Mouse (Mus musculus) layer of hippocampus, adult 18-20 months (tissue): ENCODE results near the gene Rab9. TPM values are rescaled to one million over a fixed set of nuclear protein-coding genes. Genes with fewer than 3 reads are reported as not detected.
"Not testable (repeated sequence)": the region's sequence is repeated elsewhere in the genome, so short reads cannot be mapped to it uniquely, and the experiment has no call there.

Source experiments
- DNase-seq, 2 experiments: peaks; one replicate each; pipeline ENCODE4 v3.0.0; 2022; ENCODE audit warnings: low spot score in 2 of 2
- long read RNA-seq: library from polyadenylated mRNA; stranded (forward); transcript quantifications from one replicate; pipeline ENCODE4 v2.0.0, GENCODE M21; 2021
- total RNA-seq, 2 experiments: library from RNA; stranded (reverse); gene quantifications; 2 replicates each; pipeline ENCODE4 v1.2.3; 2021

The Rab9 gene
- total RNA-seq = 10 to 100 TPM; 36.5 to 39.0 TPM
- long read RNA-seq, transcript Rab9-202 (3 exons, 1,447 nt) = major isoform, 23 of 24 reads
- long read RNA-seq, partial matches to known transcripts = 0 of 24 reads
- long read RNA-seq, other reads (novel, unspliced or antisense) = 1 of 24 reads

DNA sequence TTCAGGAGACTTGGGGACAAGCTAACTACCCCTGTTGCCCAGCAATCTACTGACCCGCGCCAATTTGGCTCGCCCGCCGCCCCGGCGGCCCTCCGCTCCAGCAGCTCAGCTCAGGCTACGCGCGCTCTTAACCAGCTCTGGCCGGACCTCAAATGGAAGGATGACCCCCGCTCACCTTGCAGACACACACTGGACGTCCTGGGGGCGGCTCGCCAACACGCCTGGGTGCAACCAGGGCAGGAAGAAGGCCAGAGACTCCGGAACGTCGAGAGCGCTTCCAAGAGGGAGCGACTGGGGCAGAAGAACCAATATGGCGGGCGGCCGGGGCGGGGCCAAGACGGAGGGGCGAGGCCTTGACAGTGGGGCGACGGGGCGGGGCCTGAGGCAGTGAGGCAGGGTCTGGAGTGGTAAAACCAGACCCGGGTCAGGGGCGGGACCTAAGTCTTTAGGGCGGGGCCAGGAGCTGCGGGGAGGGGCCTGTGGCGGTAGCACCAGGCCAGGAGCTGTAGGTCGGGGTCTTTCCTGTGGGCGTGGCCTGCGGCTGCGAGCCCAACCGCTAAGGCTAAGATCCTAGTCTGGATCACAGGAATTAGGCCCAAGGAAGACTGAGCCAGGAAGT, at the start of gene Rab9:
TSS of gene Rab9 (minus strand) at position 503 of the 619 bp plus-strand sequence.
- DNase-seq = peak; percentile 78 to 86

DNA sequence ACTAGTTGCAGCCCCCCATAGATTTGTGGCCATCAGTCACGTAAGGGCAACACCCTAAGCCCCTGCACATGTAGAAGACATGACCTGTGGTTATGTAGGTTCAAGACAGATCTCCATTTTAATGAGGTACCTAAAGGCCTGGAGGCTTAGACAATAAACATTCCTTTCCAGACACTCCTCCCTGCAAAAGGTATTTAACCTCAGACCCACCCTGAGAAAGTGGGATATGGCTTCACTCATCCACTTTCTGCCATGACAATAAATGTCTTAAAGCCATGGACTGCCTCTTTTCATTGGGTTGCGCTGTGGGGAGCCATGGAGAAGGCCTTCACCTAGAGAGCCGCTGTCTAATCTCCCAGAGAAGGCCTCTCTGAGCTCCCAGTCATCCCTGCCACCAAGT, 48.5 kb upstream of the Rab9 start:
- no peak for DNase-seq

DNA sequence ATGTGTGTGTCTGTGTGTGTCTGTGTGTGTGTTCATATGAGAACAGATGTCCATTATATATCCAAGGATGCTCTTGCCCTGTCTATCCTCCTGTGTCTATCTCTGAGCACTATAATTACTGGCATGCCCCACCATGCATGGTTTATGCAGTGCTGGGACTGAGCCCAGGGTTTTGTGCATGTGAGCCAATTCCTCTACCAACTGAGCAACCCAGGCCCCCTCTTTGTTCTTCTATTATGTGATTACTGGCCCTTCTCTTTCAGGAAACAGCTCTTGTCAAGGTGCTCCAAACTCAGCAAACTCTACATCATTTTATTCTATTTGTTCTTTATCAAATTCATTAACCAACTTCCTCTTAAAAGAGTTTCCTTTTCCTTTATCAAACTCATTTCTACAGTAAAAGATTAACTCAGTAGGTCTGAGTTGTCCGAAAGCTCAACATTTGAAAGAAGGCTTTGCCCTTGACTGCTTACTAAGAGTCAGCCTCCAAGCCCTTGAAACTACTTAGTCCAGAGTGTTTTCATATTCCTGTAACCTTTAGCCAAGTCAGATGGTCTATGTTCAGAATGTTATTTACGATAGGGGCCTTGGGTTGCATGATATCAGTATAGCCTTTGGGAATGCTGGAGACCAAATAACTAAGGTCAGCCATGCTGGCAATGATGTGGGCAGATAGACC, 46.1 kb upstream of the Rab9 start:
- no peak for DNase-seq

DNA sequence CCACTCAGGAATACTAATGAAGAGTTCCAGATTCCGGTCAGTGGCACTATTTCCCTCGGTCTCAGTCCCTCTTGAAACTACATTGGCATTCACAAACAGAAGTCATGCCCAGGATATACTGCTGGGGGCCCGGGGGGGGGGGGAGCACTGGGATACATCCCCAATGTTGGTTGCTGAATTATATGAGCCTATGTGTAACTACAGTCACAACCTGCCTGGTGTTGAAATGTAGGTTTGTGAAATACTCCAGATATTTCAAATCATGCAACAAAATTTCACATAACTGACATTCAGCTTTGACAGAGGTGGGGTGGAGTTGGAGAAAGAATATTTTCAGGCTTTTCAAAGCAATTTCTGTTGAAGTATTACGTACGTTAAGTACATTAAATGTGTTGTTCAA, 41.1 kb upstream of the Rab9 start:
- no peak for DNase-seq

- no peak for DNase-seq
These were observed 38.7 kb upstream of the Rab9 start, which contains the start of gene Tceanc for GRCm38 (mm10) chrX:166518345-166518744. Gene Tceanc (minus strand): TSS chrX:166518567.

GRCm38 (mm10) chrX:166516631-166517030, 37.0 kb upstream of the Rab9 start:
- DNase-seq = no peak

GRCm38 (mm10) chrX:166515923-166516322, 36.3 kb upstream of the Rab9 start:
- no peak for DNase-seq

GRCm38 (mm10) chrX:166514035-166514434, 34.4 kb upstream of the Rab9 start:
- DNase-seq = not testable (repeated sequence)

- peak in 1 of 2 experiments; percentile 49 for DNase-seq
These were observed 32.4 kb upstream of the Rab9 start for GRCm38 (mm10) chrX:166512071-166512470.

- DNase-seq = no peak
These were observed 31.4 kb upstream of the Rab9 start for GRCm38 (mm10) chrX:166511107-166511506.

DNA sequence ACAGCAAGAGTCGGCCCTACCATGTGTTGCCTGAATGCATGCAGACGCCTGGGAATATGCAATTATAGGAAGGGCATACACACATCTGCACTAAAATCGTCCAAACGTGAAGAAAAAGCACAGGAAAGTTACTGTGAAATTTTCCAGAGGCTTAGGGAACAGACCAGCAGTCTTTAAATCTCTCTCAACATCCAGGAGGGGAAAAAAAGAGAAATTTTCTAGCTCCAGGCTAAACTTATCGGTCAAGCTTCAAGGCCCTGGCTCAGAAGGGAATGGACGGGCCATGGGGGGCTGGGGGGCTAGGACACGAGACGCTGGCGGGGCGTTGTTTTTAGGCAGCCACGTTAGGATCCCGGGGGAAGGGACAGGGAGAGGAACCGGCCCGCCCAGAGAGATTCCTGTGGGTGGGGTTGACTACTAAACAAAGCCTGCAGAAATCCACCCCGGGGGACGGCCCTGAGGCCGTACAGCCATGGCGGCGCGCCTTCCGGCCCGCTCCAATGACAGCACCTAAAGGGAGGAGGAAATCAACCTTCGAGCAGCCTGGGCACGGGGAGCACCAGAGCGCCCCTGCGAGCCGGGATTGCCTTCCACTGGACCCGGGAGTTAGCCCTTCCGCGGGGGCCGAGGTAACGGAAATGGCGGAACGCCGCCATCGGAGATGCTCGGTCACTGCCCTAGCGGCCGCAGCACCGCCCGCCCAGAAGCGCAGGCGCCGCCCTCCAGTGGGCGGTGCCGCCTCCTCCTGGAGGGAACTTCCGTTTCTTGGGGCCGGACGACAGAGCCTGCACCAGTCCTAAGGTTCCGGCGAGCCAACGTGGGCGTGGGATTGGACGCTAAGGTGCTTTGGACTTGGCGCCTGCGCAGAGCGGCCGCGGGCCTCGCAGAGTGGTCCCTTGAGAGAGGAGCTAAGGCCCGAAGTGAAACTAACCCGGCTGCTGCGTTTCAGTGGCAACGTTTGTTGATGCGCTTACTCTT, 30.4 kb upstream of the Rab9 start:
- peak; percentile 84 to 90 for DNase-seq

DNA sequence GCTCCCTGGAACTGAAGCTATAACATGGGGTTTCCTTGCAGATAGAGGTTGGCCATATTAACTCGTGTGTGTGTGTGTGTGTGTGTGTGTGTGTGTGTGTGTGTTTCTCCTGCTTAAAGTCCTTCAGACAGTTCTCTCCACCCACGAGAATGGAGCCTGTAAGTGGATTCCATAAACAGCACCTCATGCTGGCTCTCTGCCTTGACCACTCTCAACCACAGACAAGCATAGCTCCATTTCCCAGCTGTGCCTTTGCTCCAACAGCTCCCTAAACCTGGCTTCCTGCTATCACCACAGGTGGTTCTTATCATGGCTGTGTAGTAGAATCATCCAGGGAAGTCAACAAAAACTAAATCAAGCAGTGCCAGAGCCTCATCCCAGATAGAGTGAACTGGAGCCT, 24.8 kb upstream of the Rab9 start:
- DNase-seq = no peak

- DNase-seq = no peak
These were observed 20.0 kb upstream of the Rab9 start for GRCm38 (mm10) chrX:166499496-166500190.

DNA sequence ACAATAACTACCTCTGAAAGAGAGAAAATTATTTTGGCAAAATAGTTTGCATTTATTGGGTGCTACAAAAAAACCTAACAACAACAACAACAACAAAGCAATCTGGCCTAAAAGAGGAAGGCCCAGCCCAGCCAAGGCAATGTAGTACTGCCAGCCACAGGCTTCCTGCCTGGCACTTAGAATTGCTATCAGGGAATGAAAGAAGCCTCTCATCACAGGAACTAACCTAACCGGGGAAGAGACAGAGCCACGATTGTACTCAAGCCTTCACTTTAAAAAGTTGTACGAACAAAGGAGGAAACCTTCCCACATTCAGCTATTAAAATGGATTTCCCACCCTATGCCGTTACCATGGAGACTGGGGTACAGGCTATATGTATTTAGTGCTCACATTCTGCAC, 18.1 kb upstream of the Rab9 start:
- DNase-seq = no peak

- DNase-seq = no peak
These were observed 15.4 kb upstream of the Rab9 start for GRCm38 (mm10) chrX:166495052-166495451.

GRCm38 (mm10) chrX:166478631-166479364, 869 bp downstream of the Rab9 start:
- DNase-seq = peak in 1 of 2 experiments; percentile 27

GRCm38 (mm10) chrX:166477393-166477792, 2.3 kb downstream of the Rab9 start:
- no peak for DNase-seq

DNA sequence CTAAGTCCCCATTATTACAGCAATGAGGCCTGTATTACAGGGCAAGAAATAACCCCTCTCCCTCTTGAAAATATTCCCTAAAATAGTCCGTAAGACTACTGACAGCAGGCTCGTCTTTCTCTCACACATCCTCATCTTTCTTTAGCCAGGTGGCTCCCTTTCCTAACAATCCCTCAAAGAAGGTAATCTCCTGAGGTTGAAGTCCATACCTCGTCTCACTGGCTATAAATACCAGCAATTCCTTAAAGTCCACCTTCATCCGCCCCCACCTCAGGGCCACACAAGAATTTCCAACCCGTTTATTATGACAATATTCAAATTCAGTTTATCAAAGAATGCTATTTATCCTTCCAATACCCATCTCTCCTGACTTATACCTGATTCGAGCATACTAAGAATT, 7.1 kb downstream of the Rab9 start:
- DNase-seq = no peak

GRCm38 (mm10) chrX:166468321-166468720, 11.3 kb downstream of the Rab9 start:
- no peak for DNase-seq

DNA sequence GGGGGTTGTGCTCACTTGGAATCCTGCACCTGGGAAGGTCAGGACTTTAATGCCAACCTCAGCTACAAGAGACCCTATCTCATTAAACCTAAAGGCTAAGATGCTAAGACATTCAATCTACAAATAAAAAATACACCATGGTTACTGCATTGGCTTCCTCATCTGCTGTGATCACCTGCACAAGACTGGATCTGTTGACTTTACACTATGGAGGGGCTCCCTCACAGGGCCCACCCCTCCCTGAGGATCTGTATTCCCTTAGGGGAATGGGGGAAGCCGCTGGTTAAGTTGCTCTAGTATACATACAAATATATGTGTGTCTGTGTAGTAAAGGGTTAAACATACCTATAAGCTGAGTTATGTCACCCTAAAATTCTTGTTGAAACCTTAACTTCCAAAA, 24.1 kb downstream of the Rab9 start:
- DNase-seq = no peak
